Mouse (Mus musculus) midbrain, embryonic 16.5 days (tissue): ENCODE data around the gene Zfp110. TPM values are rescaled to one million over a fixed set of nuclear protein-coding genes. Genes with fewer than 3 reads are reported as not detected.
"Not testable (repeated sequence)": the region's sequence is repeated elsewhere in the genome, so short reads cannot be mapped to it uniquely, and the experiment has no call there.

Source experiments
- ATAC-seq: fragments of 200-750 bp; cut with Nextera tagmentation; 2 replicates; pipeline ENCODE4 v1.8.0; 2017; ENCODE audit warnings: moderate TSS enrichment
- H3K27ac ChIP-seq: fragments of 300-500 bp; sonication (generic); 2 replicates; pipeline ENCODE4 v1.5.1; 2014; ENCODE audit warnings: mild to moderate bottlenecking, low read length, mixed read lengths
- H3K27me3 ChIP-seq: fragments of 300-500 bp; sonication (generic); 2 replicates; pipeline ENCODE4 v1.6.1; 2014; ENCODE audit warnings: low read depth, low read length, mixed read lengths; ENCODE audit not compliant: control insufficient read depth, insufficient read depth
- H3K36me3 ChIP-seq: fragments of 300-500 bp; sonication (generic); 2 replicates; pipeline ENCODE4 v1.6.1; 2014; ENCODE audit warnings: mild to moderate bottlenecking, low read length, moderate library complexity, mixed read lengths; ENCODE audit not compliant: control insufficient read depth, insufficient read depth
- H3K4me1 ChIP-seq: fragments of 300-500 bp; sonication (generic); 2 replicates; pipeline ENCODE4 v1.6.1; 2014; ENCODE audit warnings: mild to moderate bottlenecking, low read length, mixed read lengths; ENCODE audit not compliant: control insufficient read depth, insufficient read depth
- H3K4me2 ChIP-seq: fragments of 300-500 bp; sonication (generic); 2 replicates; pipeline ENCODE4 v1.6.1; 2014; ENCODE audit warnings: mild to moderate bottlenecking, low read length, mixed read lengths
- H3K4me3 ChIP-seq: fragments of 300-500 bp; sonication (generic); 2 replicates; pipeline ENCODE4 v1.5.1; 2014; ENCODE audit warnings: low read depth, mild to moderate bottlenecking, low read length, moderate library complexity, mixed read lengths
- H3K9ac ChIP-seq: fragments of 300-500 bp; sonication (generic); 2 replicates; pipeline ENCODE4 v1.6.1; 2014; ENCODE audit warnings: low read depth, low read length, mixed read lengths
- H3K9me3 ChIP-seq: fragments of 300-500 bp; sonication (generic); replicated peaks from 2 replicates; pipeline ENCODE4 v1.6.1; 2014; ENCODE audit warnings: mild to moderate bottlenecking, low read length, mixed read lengths; ENCODE audit not compliant: control insufficient read depth, poor library complexity, severe bottlenecking
- WGBS: fragments of 180-500 bp; shearing (Covaris S2); extraction: QIAGEN DNeasy Blood & Tissue Kit; methylation state at CpG from one replicate; pipeline ENCODE4 v1.1.7; 2014; 5-methylcytosine and 5-hydroxymethylcytosine counted together
- polyA plus RNA-seq: library from polyadenylated mRNA; unstranded; fragments of >200 nt; fragmentation: Nextera tagmentation; extraction: Ambion mirVana; gene quantifications from 2 replicates; pipeline ENCODE4 v1.2.1, GENCODE M21; 2015

Zfp110 gene
- 30.1 and 30.6 TPM in 2 replicates for polyA plus RNA-seq

GRCm38 (mm10) chr7:12834162-12835120, at the start of gene Zfp110:
Gene Zfp110, plus strand, starts transcription at chr7:12834761.
- Histone ChIP-seq H3K36me3 (peaks cover 25% of the 10 kb centered on the region), H3K27me3 (no peaks in the 10 kb centered on the region), H3K4me1 (peaks cover 4% of the 10 kb centered on the region; the same call in 1 of the 2 replicates), H3K9me3 (peaks cover 3% of the 10 kb centered on the region), H3K4me2 (peak within 1 kb of the TSS; percentile 74), H3K27ac (peak within 1 kb of the TSS; percentile 62), H3K9ac (peak within 1 kb of the TSS; percentile 71), H3K4me3 (peak within 1 kb of the TSS; percentile 65)
- ATAC-seq, result peak; percentile 96
- 4% methylated on average over 47 of the region's 47 CpGs for WGBS

GRCm38 (mm10) chr7:12787333-12787732, 47.2 kb upstream of the Zfp110 start:
- H3K9me3 ChIP-seq, result no peaks in the 10 kb centered on the region
- no peaks in the 10 kb centered on the region for H3K4me1 ChIP-seq
- no peaks in the 10 kb centered on the region for H3K36me3 ChIP-seq
- no peak overlapping the region for H3K4me3 ChIP-seq
- WGBS, result 76% methylated on average over 6 of the region's 6 CpGs
- no peak overlapping the region for H3K27ac ChIP-seq
- no peak overlapping the region for H3K9ac ChIP-seq
- H3K4me2 ChIP-seq, result no peak overlapping the region
- ATAC-seq, result no peak
- H3K27me3 ChIP-seq, result no peaks in the 10 kb centered on the region

DNA sequence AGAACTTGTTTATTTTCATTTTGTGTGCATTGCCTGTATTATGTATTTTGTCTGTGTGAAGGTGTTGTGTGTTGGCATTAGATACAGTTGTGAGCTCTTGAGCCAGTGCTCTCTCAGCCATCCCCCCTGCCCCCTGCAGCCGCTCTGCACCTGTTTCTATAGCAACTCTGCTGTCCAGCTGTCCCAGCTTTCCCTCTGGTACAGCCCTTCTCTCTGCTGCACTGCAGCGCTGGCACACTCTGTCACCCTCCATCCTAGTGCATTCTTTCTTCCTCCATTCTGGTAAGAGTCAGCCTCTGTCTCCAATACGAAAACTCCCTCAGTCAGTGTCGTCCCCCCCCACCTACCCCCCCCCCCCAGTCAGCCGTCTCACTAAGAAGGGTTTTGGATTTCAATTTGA, 46.5 kb upstream of the Zfp110 start:
- 12% methylated on average over 5 of the region's 5 CpGs for WGBS
- H3K9ac ChIP-seq, result no peak overlapping the region

GRCm38 (mm10) chr7:12792624-12793023, 41.9 kb upstream of the Zfp110 start:
- WGBS, result 93% methylated on average over 11 of the region's 11 CpGs

More for the DNA sequence above, 46.5 kb upstream of the Zfp110 start:
- Histone ChIP-seq H3K27ac (no peak overlapping the region), H3K4me3 (no peak overlapping the region), H3K9me3 (no peaks in the 10 kb centered on the region), H3K4me2 (no peak overlapping the region), H3K4me1 (no peaks in the 10 kb centered on the region), H3K36me3 (no peaks in the 10 kb centered on the region), H3K27me3 (no peaks in the 10 kb centered on the region)
- peak; percentile 79; the same call in 1 of the 2 replicates for ATAC-seq

DNA sequence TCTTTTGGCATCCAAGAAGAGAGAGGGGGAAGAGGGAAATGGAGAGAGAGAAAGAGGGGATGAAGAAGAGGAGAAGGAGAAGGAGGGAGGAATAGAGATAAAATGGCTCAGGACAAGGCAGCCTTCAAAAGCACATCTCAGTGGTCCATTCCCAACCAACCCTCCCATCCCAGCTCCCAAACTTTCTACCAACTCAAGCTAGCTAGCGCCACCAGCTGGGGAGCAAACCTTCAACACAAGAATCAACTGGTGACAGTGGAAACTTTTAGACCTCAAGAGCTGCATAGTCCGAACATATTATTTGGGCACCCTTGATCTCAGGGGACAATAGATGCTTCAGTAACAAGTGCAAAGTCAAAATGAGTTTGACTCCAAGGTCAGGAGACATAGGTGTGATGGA, 36.6 kb upstream of the Zfp110 start:
- H3K9me3 ChIP-seq, result peaks cover 11% of the 10 kb centered on the region; the same call in 1 of the 2 replicates
- H3K4me2 ChIP-seq, result no peak overlapping the region
- H3K36me3 ChIP-seq, result peaks cover 12% of the 10 kb centered on the region
- ATAC-seq, result no peak
- H3K27ac ChIP-seq, result no peak overlapping the region
- H3K4me3 ChIP-seq, result no peak overlapping the region
- H3K4me1 ChIP-seq, result peaks cover 6% of the 10 kb centered on the region
- H3K9ac ChIP-seq, result no peak overlapping the region
- 63% methylated on average over 2 of the region's 2 CpGs for WGBS
- no peaks in the 10 kb centered on the region for H3K27me3 ChIP-seq

More at GRCm38 (mm10) chr7:12792624-12793023, 41.9 kb upstream of the Zfp110 start:
- H3K4me3 ChIP-seq, H3K9me3 ChIP-seq, H3K9ac ChIP-seq, H3K4me1 ChIP-seq, H3K4me2 ChIP-seq, ATAC-seq, H3K27me3 ChIP-seq, H3K27ac ChIP-seq: not testable (repeated sequence)
- peaks cover 10% of the 10 kb centered on the region for H3K36me3 ChIP-seq

GRCm38 (mm10) chr7:12799554-12799953, 35.0 kb upstream of the Zfp110 start:
- no peak for ATAC-seq
- H3K36me3 ChIP-seq, result peaks cover 12% of the 10 kb centered on the region
- H3K4me1 ChIP-seq, result peaks cover 9% of the 10 kb centered on the region
- H3K9ac ChIP-seq, result no peak overlapping the region
- no peak overlapping the region for H3K27ac ChIP-seq
- WGBS, result 94% methylated on average over 1 of the region's 1 CpGs
- H3K4me2 ChIP-seq, result no peak overlapping the region
- peaks cover 8% of the 10 kb centered on the region; the same call in 1 of the 2 replicates for H3K9me3 ChIP-seq
- H3K27me3 ChIP-seq, result no peaks in the 10 kb centered on the region
- H3K4me3 ChIP-seq, result no peak overlapping the region

- peak; percentile 98 for ATAC-seq
- WGBS, result 5% methylated on average over 31 of the region's 31 CpGs
Observed at GRCm38 (mm10) chr7:12802866-12803726, 31.5 kb upstream of the Zfp110 start, which contains the start of gene Zscan18. Gene Zscan18, minus strand, starts transcription at chr7:12803635.

DNA sequence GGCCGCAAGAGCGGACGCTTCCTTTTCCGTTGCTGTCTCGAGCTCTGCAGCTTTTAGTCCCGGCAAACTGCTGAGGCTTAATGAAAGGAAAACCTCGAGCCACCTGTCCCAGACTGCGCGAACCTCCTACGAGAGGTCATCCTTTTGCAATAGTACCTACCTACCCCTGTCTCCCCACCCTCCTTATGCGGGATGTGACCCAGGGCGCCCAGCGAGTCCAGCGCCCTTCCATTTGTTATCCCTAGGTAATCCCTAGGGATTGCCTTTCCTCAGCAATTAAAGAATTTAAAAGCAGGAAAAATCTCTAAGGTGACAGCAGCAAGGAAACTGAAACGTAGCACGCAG, 30.9 kb upstream of the Zfp110 start:
- peak overlapping the region; percentile 79 for H3K9ac ChIP-seq
- H3K27ac ChIP-seq, result peak overlapping the region; percentile 84
- no peak for ATAC-seq
- H3K27me3 ChIP-seq, result no peaks in the 10 kb centered on the region
- peak overlapping the region; percentile 60 for H3K4me2 ChIP-seq
- H3K4me1 ChIP-seq, result peaks cover 9% of the 10 kb centered on the region
- peaks cover 23% of the 10 kb centered on the region for H3K36me3 ChIP-seq
- peak overlapping the region; percentile 44 for H3K4me3 ChIP-seq
- under 1% methylated on average over 16 of the region's 16 CpGs for WGBS
- H3K9me3 ChIP-seq, result peaks cover 4% of the 10 kb centered on the region; the same call in 1 of the 2 replicates

More at GRCm38 (mm10) chr7:12802866-12803726, 31.5 kb upstream of the Zfp110 start, which contains the start of gene Zscan18:
- peaks cover 1% of the 10 kb centered on the region; the same call in 1 of the 2 replicates for H3K9me3 ChIP-seq
- H3K27ac ChIP-seq, result peak within 1 kb of the TSS; percentile 84
- H3K9ac ChIP-seq, result peak within 1 kb of the TSS; percentile 79
- peak within 1 kb of the TSS; percentile 60 for H3K4me2 ChIP-seq
- peak within 1 kb of the TSS; percentile 44 for H3K4me3 ChIP-seq
- H3K27me3 ChIP-seq, result no peaks in the 10 kb centered on the region
- H3K4me1 ChIP-seq, result peaks cover 9% of the 10 kb centered on the region
- peaks cover 19% of the 10 kb centered on the region for H3K36me3 ChIP-seq
